In the genomic region with DNA sequence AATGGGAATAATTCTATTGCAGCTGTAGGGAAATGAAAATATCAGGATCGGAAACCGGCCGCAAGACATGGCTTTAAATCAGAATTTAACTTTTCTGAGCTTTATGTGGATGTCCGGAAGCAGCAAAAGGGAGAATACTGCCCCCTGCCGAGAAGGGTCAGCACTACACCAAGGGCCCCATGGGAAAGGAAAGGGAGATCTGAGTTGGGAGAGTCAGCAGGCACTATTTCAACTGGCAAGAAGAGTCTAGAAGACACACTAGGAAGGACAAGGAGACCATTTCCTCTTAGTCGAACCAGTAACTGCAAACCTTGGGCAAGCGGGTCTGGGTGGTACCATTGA, we compare ENCODE assay signal across 8 mouse cellular contexts. TPM values are rescaled to one million over a fixed set of nuclear protein-coding genes. Genes with fewer than 3 reads are reported as not detected.
A peak's percentile ranks its signal among the peaks of the same experiment; 100 is the strongest.
DNase-seq lines count a peak whose midpoint lies in the region; ATAC-seq lines count a peak whose summit lies in the region.

No protein-coding gene starts in this region.

- intact Hi-C loops in gastrocnemius, postnatal 14 days (cut with DNase I; ENCODE audit: low total_unique reads): loop anchor here (10.0 kb wide), 1 partner anchor 100 kb away; no protein-coding TSS in a partner anchor
- intact Hi-C loops in left cerebral cortex, postnatal 10 days (cut with DNase I): no loop called here

- DNase-seq in adipocyte (ENCODE audit: low spot score): peak; percentile 86
- DNase-seq in embryo, embryonic 10 days (ENCODE audit: low spot score): peak; percentile 79
- peak; percentile 71 for DNase-seq in gastrocnemius, postnatal 14 days
- DNase-seq in left cerebral cortex, postnatal 10 days (ENCODE audit: extremely low spot score in 1 of 2, low spot score in 2 of 2): peak; percentile 76 to 79
- peak; percentile 86 to 87 for DNase-seq in right cerebral cortex, postnatal 10 days (ENCODE audit: low spot score in 2 of 2)
- peak; percentile 77 for DNase-seq in urinary bladder, postnatal 25 days (ENCODE audit: low spot score)

- ATAC-seq in inflammation-experienced regulatory T-cells, adult 6 months: peak; percentile 85
- ATAC-seq in megakaryocyte progenitor cell, adult 5-6 weeks (replicated peaks; ENCODE audit: poor library complexity): peak; percentile 77

RNA-seq across cellular contexts. Expression of gene Fam131b, which starts 0.8 kb away (rescaled TPM):
- total RNA-seq in gastrocnemius, postnatal 14 days (2021): under 1 TPM; 0.60 to 0.80 TPM
- polyA plus RNA-seq in inflammation-experienced regulatory T-cells, adult 6 months (2017; shearing (Covaris generic)): not detected
- 100 to 1,000 TPM; 123 to 133 TPM for total RNA-seq in left cerebral cortex, postnatal 10 days (2021)
- total RNA-seq in megakaryocyte progenitor cell, adult 5-6 weeks (2015): not detected in 2 replicates
- total RNA-seq in megakaryocyte progenitor cell, adult 5-6 weeks (2017): not detected in 2 replicates

RNA-seq across cellular contexts. Expression of gene Zyx, which starts 24.2 kb away (rescaled TPM):
- total RNA-seq in gastrocnemius, postnatal 14 days (2021): 10 to 100 TPM; 35.2 to 40.9 TPM
- polyA plus RNA-seq in inflammation-experienced regulatory T-cells, adult 6 months (2017; shearing (Covaris generic)): 100 to 1,000 TPM in 1 of 3 experiments, 10 to 100 TPM in 2; 39.3 to 108 (median 40.8) TPM
- total RNA-seq in left cerebral cortex, postnatal 10 days (2021): 10 to 100 TPM; 55.8 to 57.6 TPM
- 75.9 and 83.2 TPM in 2 replicates for total RNA-seq in megakaryocyte progenitor cell, adult 5-6 weeks (2015)
- 18.1 and 22.2 TPM in 2 replicates for total RNA-seq in megakaryocyte progenitor cell, adult 5-6 weeks (2017)

RNA-seq across cellular contexts. Expression of gene Clcn1, which starts 38.8 kb away (rescaled TPM):
- total RNA-seq in gastrocnemius, postnatal 14 days (2021): 10 to 100 TPM; 91.9 to 94.4 TPM
- polyA plus RNA-seq in inflammation-experienced regulatory T-cells, adult 6 months (2017; shearing (Covaris generic)): not detected
- total RNA-seq in left cerebral cortex, postnatal 10 days (2021): 1 to 10 TPM; 3.9 to 4.8 TPM
- 0.12 TPM in 1 of 2 replicates, not detected in the other for total RNA-seq in megakaryocyte progenitor cell, adult 5-6 weeks (2015)
- total RNA-seq in megakaryocyte progenitor cell, adult 5-6 weeks (2017): not detected in 2 replicates

RNA-seq across cellular contexts. Expression of gene Epha1, which starts 47.8 kb away (rescaled TPM):
- total RNA-seq in gastrocnemius, postnatal 14 days (2021): under 1 TPM; 0.07 to 0.21 TPM
- polyA plus RNA-seq in inflammation-experienced regulatory T-cells, adult 6 months (2017; shearing (Covaris generic)): under 1 TPM; 0.19 to 0.69 (median 0.67) TPM
- total RNA-seq in left cerebral cortex, postnatal 10 days (2021): under 1 TPM; 0.22 to 0.26 TPM
- 0.07 TPM in 1 of 2 replicates, not detected in the other for total RNA-seq in megakaryocyte progenitor cell, adult 5-6 weeks (2015)
- total RNA-seq in megakaryocyte progenitor cell, adult 5-6 weeks (2017): not detected in 2 replicates

Comparison
In these comparisons a context has a peak if more than half of its experiments do, and no peak if none do; other contexts are left out.
1. Peak in every context shown above with its lines: DNase-seq and ATAC-seq.
2. RNA of gene Fam131b, which starts 0.8 kb away (total RNA-seq): 123 to 133 TPM in left cerebral cortex, postnatal 10 days; 0.60 to 0.80 TPM in gastrocnemius, postnatal 14 days and not detected in megakaryocyte progenitor cell, adult 5-6 weeks; every median in the first group is over 10 times any median in the second.
3. RNA of gene Clcn1, which starts 38.8 kb away (total RNA-seq): 91.9 to 94.4 TPM in gastrocnemius, postnatal 14 days; 3.9 to 4.8 TPM in left cerebral cortex, postnatal 10 days and 0.12 TPM in megakaryocyte progenitor cell, adult 5-6 weeks; every median in the first group is over 10 times any median in the second.